Mouse (Mus musculus): ENCODE measurements around the gene Mgat3.

Gene Mgat3

GRCm38 (mm10) chr15:80181561-80181960 is 8.0 kb downstream of the Mgat3 start:
- DNase-seq (ENCODE audit: low spot score), result no peak

GRCm38 (mm10) chr15:80182072-80182700 is 8.7 kb downstream of the Mgat3 start:
- no peak for DNase-seq (ENCODE audit: low spot score)

- DNase-seq (ENCODE audit: low spot score), result no peak
Measured at GRCm38 (mm10) chr15:80188927-80189326, 15.4 kb downstream of the Mgat3 start.

- DNase-seq (ENCODE audit: low spot score), result no peak
Measured at GRCm38 (mm10) chr15:80190075-80190474, 16.6 kb downstream of the Mgat3 start.

- no peak for DNase-seq (ENCODE audit: low spot score)
Measured at GRCm38 (mm10) chr15:80191585-80192245, 18.2 kb downstream of the Mgat3 start.

- DNase-seq (ENCODE audit: low spot score), result no peak
Measured at GRCm38 (mm10) chr15:80192246-80192585, 18.7 kb downstream of the Mgat3 start.

- DNase-seq (ENCODE audit: low spot score), result no peak
Measured at GRCm38 (mm10) chr15:80192847-80193246, 19.3 kb downstream of the Mgat3 start.

GRCm38 (mm10) chr15:80199556-80199955 is 26.0 kb downstream of the Mgat3 start:
- no peak for DNase-seq (ENCODE audit: low spot score)

- no peak for DNase-seq (ENCODE audit: low spot score)
Measured at GRCm38 (mm10) chr15:80202111-80202775, 28.7 kb downstream of the Mgat3 start.

GRCm38 (mm10) chr15:80203406-80203805 is 29.9 kb downstream of the Mgat3 start:
- DNase-seq (ENCODE audit: low spot score), result no peak

GRCm38 (mm10) chr15:80206057-80206565 is 32.6 kb downstream of the Mgat3 start:
- DNase-seq (ENCODE audit: low spot score), result no peak

GRCm38 (mm10) chr15:80208446-80208845 is 34.9 kb downstream of the Mgat3 start:
- DNase-seq (ENCODE audit: low spot score), result no peak

GRCm38 (mm10) chr15:80213688-80214087 is 40.2 kb downstream of the Mgat3 start:
- DNase-seq (ENCODE audit: low spot score), result no peak

GRCm38 (mm10) chr15:80215716-80216479 is 42.4 kb downstream of the Mgat3 start:
- DNase-seq (ENCODE audit: low spot score), result peak; percentile 36

- DNase-seq (ENCODE audit: low spot score), result no peak
Measured at GRCm38 (mm10) chr15:80216480-80216820, 42.9 kb downstream of the Mgat3 start.

- DNase-seq (ENCODE audit: low spot score), result no peak
Measured at GRCm38 (mm10) chr15:80217476-80217875, 44.0 kb downstream of the Mgat3 start.

- no peak for DNase-seq (ENCODE audit: low spot score)
Measured at GRCm38 (mm10) chr15:80219211-80219610, 45.7 kb downstream of the Mgat3 start.

- no peak for DNase-seq (ENCODE audit: low spot score)
Measured at GRCm38 (mm10) chr15:80219705-80220657, 46.5 kb downstream of the Mgat3 start.

- no peak for DNase-seq (ENCODE audit: low spot score)
Measured at GRCm38 (mm10) chr15:80221031-80221430, 47.5 kb downstream of the Mgat3 start.

GRCm38 (mm10) chr15:80223751-80224150 is 50.2 kb downstream of the Mgat3 start:
- DNase-seq (ENCODE audit: low spot score), result no peak

GRCm38 (mm10) chr15:80225208-80225607 is 51.7 kb downstream of the Mgat3 start:
- DNase-seq (ENCODE audit: low spot score), result peak; percentile 62

Measured in lung, postnatal 25 days (tissue).